Mouse (Mus musculus) Patski (cell line): ENCODE measurements around the gene Hrh2. TPM values are rescaled to one million over a fixed set of nuclear protein-coding genes. Genes with fewer than 3 reads are reported as not detected.

Experiments used
- ATAC-seq: fragments of 100-300 bp; one replicate; pipeline ENCODE4 v1.8.0; 2021
- CTCF ChIA-PET: fragments of 350-600 bp; sonication (Branson Sonifier 250); formaldehyde crosslinking; loops from one replicate; lab custom pipeline; 2022; ENCODE audit warnings: inconsistent platforms; lab: Charles Lee
- POLR2A ChIA-PET: fragments of 350-600 bp; sonication (Branson Sonifier 250); formaldehyde crosslinking; loops from one replicate; lab custom pipeline; 2022; ENCODE audit warnings: antibody characterized with exemption, inconsistent platforms; lab: Charles Lee
- DNase-seq: peaks from one replicate; pipeline ENCODE4 v3.0.0-alpha.2; 2011; ENCODE audit warnings: low read depth, low spot score
- H3K27me3 ChIP-seq: fragments of 371-371 bp; one replicate; pipeline ENCODE4 v1.5.1; 2021
- CTCF ChIP-seq: fragments of 100-300 bp; IDR thresholded peaks from one replicate; pipeline ENCODE4 v1.5.1; 2021
- in situ Hi-C: fragments of 300-500 bp; cut with MboI; formaldehyde crosslinking; loops from 3 replicates; pipeline ENCODE4 v1.11.1; 2018; ENCODE audit warnings: low pct_unique_long_range_greater_than_20kb, mixed read lengths
- polyA plus RNA-seq: library from polyadenylated mRNA; unstranded; gene quantifications from one replicate; pipeline ENCODE4 v1.2.3, GENCODE M21; 2021

Gene Hrh2
- polyA plus RNA-seq: not detected

- ChIA-PET CTCF (no interaction called here), POLR2A (interaction anchor here (0.6 kb wide), 1 partner anchor 23 kb away, joined by 7 read pairs; no protein-coding TSS in a partner anchor)
- no peak for TF ChIP-seq CTCF
- in situ Hi-C loops: no loop called here
- ATAC-seq: no peak
- DNase-seq: no peak
- H3K27me3 ChIP-seq: peaks cover 48% of the 10 kb centered on the region
These were observed at the start of gene Hrh2 for GRCm38 (mm10) chr13:54192021-54192481. TSS of gene Hrh2 (plus strand) at chr13:54192129.

- DNase-seq (no peak), ATAC-seq (no peak)
- TF ChIP-seq CTCF: no peak
- in situ Hi-C loops: no loop called here
- H3K27me3 ChIP-seq: peaks cover 19% of the 10 kb centered on the region
- ChIA-PET CTCF (no interaction called here), POLR2A (no interaction called here)
These were observed 48.1 kb upstream of the Hrh2 start for GRCm38 (mm10) chr13:54143788-54144187.

- no peak for TF ChIP-seq CTCF
- CTCF ChIA-PET: no interaction called here
- no peak for DNase-seq
- in situ Hi-C loops: no loop called here
- no peak for ATAC-seq
- peaks cover 21% of the 10 kb centered on the region for H3K27me3 ChIP-seq
- POLR2A ChIA-PET: no interaction called here
These were observed 47.3 kb upstream of the Hrh2 start for GRCm38 (mm10) chr13:54144624-54145023.

GRCm38 (mm10) chr13:54147328-54147727 is 44.6 kb upstream of the Hrh2 start:
- ChIA-PET POLR2A (no interaction called here), CTCF (no interaction called here)
- peak; percentile 48 for TF ChIP-seq CTCF
- in situ Hi-C loops: no loop called here
- no peak for DNase-seq
- peaks cover 20% of the 10 kb centered on the region for H3K27me3 ChIP-seq
- ATAC-seq: no peak

GRCm38 (mm10) chr13:54152421-54152820 is 39.5 kb upstream of the Hrh2 start:
- no peak for DNase-seq
- H3K27me3 ChIP-seq: peaks cover 15% of the 10 kb centered on the region
- TF ChIP-seq CTCF: peak; percentile 32
- CTCF ChIA-PET: no interaction called here
- in situ Hi-C loops: no loop called here
- POLR2A ChIA-PET: no interaction called here
- ATAC-seq: no peak

- ATAC-seq (no peak), DNase-seq (no peak)
- CTCF ChIA-PET: interaction anchor here (1.1 kb wide), 1 partner anchor 75 kb away, joined by 3 read pairs; no protein-coding TSS in a partner anchor
- POLR2A ChIA-PET: no interaction called here
- in situ Hi-C loops: no loop called here
- TF ChIP-seq CTCF: no peak
- H3K27me3 ChIP-seq: peaks cover 19% of the 10 kb centered on the region
These were observed 39.0 kb upstream of the Hrh2 start for GRCm38 (mm10) chr13:54152911-54153310.

- in situ Hi-C loops: no loop called here
- DNase-seq: no peak
- ChIA-PET CTCF (interaction anchor here (0.9 to 1.2 kb wide), 3 partner anchors 14 to 160 kb away, joined by 3 read pairs; no protein-coding TSS in a partner anchor), POLR2A (no interaction called here)
- peaks cover 16% of the 10 kb centered on the region for H3K27me3 ChIP-seq
- TF ChIP-seq CTCF: no peak
- ATAC-seq: no peak
These were observed 38.2 kb upstream of the Hrh2 start for GRCm38 (mm10) chr13:54153672-54154218.

GRCm38 (mm10) chr13:54155822-54156221 is 36.1 kb upstream of the Hrh2 start:
- no peak for DNase-seq
- CTCF ChIA-PET: no interaction called here
- H3K27me3 ChIP-seq: peaks cover 11% of the 10 kb centered on the region
- no peak for ATAC-seq
- POLR2A ChIA-PET: no interaction called here
- no peak for TF ChIP-seq CTCF
- in situ Hi-C loops: no loop called here

- no peak for DNase-seq
- in situ Hi-C loops: no loop called here
- POLR2A ChIA-PET: no interaction called here
- CTCF ChIA-PET: no interaction called here
- H3K27me3 ChIP-seq: peaks cover 10% of the 10 kb centered on the region
- ATAC-seq: no peak
- no peak for TF ChIP-seq CTCF
These were observed 32.7 kb upstream of the Hrh2 start for GRCm38 (mm10) chr13:54159256-54159655.

GRCm38 (mm10) chr13:54159756-54160155 is 32.2 kb upstream of the Hrh2 start:
- in situ Hi-C loops: no loop called here
- TF ChIP-seq CTCF: no peak
- ATAC-seq (no peak), DNase-seq (no peak)
- ChIA-PET POLR2A (no interaction called here), CTCF (no interaction called here)
- H3K27me3 ChIP-seq: peaks cover 10% of the 10 kb centered on the region

- no peak for ATAC-seq
- H3K27me3 ChIP-seq: peaks cover 10% of the 10 kb centered on the region
- TF ChIP-seq CTCF: no peak
- ChIA-PET POLR2A (no interaction called here), CTCF (no interaction called here)
- in situ Hi-C loops: no loop called here
- no peak for DNase-seq
These were observed 31.4 kb upstream of the Hrh2 start for GRCm38 (mm10) chr13:54160546-54160945.

GRCm38 (mm10) chr13:54161514-54161913 is 30.4 kb upstream of the Hrh2 start:
- H3K27me3 ChIP-seq: peaks cover 10% of the 10 kb centered on the region
- TF ChIP-seq CTCF: no peak
- ChIA-PET CTCF (no interaction called here), POLR2A (no interaction called here)
- ATAC-seq: no peak
- no peak for DNase-seq
- in situ Hi-C loops: no loop called here
